Mouse (Mus musculus): ENCODE measurements around the gene Bicdl1. TPM values are rescaled to one million over a fixed set of nuclear protein-coding genes. Genes with fewer than 3 reads are reported as not detected.
"Not testable (repeated sequence)": the region's sequence is repeated elsewhere in the genome, so short reads cannot be mapped to it uniquely, and the experiment has no call there.

Bicdl1 gene
- polyA plus RNA-seq (2017; shearing (Covaris generic)) = 10 to 100 TPM; 15.7 to 17.7 TPM

DNA sequence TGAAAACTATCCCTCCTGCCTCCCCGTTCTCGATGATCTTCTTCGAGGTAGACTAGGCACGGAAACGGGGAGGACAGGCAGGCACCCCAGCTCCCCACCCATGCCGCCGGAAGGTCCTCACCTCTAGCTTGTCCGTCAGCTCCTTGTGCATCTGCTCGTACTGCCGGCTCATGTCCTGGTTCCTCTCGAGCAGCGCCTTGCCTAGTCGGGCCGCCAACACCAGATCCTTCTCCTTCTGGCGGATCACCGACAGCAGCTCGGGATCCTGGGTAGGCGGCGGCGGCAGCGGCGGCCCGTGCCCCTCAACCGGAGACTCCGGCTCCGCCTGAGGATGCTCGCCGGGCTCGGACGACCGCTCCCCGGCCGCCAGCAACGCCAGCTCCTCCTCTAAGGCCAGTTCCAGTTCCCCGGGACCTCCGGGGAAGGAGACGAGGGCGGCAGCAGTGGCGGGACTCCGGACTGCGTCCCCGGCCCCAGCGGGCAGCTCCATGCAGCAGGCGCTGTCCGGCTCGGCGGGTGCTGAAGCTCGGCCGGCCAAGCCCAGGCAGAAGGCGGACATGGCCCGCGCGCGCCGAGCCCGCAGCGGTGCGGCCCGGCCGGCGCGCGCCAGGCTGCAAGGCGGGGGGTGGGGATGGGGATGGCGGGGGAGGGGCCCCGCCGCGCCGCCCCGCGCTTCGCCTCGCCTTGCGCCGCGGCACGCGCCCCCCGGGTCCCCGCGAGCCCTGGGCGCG is at the start of gene Bicdl1:
Bicdl1 (minus strand) TSS at position 621 of the 731 bp plus-strand sequence.
- peak; percentile 15 for ATAC-seq

DNA sequence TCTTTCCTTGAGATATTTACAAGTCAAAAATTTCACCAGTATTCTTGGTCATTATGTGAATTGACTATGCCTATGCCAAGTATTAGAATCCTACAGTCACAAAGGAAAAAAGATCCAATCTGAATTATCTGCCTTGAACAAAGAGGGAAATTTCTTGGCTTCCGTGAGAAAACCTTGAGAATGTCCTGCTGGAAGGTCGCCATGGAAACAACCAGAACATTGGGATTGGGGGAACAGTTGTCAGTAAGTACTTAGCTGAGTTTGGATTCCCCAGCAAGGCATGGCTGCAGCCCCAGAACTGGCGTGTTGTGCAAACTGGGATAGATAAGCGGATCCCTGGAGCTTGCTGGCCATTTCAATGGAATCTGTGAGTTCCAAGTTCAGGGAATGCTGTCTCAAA is 45.5 kb upstream of the Bicdl1 start:
- ATAC-seq = no peak

DNA sequence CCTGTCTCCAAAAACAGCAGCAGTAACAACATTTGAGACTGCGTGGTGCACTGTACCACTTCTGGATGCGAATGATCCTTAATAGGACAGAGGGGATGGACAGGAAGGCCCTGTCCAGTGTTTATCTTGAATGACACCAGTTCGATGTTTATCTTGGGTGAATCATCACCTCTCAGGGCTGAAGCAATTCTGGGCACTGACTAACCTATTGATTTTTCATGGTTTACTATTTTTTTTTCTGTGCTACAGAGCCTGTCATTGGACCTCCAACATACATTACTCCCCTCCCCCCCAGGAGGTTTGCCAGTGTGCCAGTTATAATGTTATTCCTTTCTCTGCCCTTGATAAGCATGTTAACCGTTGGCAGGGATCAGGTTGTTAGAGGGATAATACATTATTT is 43.9 kb upstream of the Bicdl1 start:
- ATAC-seq = no peak

DNA sequence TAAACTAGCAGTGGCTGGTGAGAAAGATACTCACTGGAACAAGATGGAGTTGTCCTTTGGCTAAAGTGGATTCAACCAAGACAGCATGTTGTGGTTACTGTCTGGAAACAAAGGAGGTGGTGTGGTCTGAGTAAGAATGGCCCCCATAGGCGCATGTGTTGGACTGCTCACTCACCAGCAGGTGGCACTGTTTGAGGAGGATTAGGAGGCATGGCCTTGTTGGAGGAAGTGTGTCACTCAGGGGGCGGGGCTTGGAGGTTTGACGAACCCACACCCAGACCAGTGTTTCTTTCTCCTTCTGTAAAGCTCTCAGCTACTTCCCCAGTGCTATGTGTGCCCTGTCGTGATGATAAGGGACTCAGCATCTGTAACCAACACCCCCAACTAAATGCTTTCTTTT is 38.6 kb upstream of the Bicdl1 start:
- no peak for ATAC-seq

DNA sequence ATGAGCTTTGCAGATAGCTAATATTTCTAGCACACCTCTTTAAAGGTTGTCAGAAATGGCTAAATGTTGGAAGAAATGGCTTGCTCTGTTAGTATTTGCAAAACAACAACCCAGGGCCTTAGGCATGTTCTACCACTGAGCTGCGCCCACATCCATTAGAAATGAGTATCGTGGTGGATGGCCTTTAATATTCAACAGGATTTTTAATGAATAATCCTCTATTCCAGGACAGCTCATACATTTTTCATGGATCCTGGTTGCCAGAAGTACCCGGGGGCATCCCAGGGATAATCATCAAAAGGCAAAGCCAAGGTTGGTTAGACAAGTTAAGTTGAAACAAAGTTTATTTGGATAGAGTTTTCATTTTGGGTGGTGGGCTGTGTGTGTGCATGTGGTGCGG is 37.7 kb upstream of the Bicdl1 start:
- no peak for ATAC-seq

DNA sequence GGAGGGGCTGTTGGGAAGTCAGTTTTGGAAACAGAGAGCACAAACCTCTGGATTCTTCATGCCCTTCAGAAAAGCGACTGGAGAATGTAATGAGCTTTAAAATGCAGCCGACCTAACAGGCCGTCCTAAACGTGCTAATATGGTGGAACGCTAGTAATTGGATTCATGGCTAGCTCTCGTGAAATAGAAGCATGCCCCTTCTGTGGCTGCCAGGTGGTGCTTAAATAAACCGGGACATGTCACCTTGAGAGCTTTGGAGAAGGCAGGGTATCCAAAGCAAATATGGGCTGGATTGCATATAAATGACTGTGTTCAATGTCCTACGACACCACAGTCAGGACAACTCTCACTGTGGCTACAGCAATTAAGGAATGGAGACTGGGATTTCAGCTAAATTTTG is 35.4 kb upstream of the Bicdl1 start:
- no peak for ATAC-seq

DNA sequence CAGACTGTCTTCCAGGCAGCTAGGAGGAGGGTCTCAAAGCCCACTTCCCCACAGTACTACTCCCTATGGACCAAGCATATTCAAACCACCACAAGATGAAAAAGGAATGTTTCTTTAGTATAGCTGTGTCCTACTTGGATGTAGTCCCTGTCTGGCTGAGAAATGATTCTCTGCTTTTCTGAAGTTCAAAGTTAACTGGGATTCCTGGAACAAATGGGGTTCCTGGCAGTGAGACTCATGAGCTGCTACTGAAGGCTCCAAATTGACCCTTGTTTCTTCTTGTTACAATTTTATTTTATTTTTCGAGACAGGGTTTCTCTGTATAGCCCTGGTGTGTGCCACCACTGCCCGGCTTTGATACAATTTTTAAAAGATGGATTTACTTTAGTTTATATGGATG is 32.6 kb upstream of the Bicdl1 start:
- ATAC-seq = no peak

DNA sequence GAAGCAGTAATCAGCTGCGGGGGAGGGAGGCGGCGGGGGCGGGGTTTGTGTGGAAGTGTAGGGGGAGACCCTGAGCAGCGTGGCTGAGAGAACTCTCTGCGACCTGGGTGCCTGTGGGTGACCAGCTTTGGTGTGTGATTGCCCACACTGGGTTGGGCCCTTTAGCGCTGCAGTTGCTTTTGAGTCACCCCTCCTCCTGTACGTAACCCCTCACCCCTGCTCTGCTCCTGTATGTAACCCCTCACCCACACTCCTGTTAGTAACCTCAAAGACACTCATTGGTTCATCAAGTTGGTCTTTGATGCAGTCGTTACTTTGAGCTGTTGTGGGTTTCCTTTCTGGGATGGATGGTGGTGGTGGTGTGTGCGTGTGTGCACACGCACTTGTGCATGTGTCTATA is 29.5 kb upstream of the Bicdl1 start:
- peak; percentile 51 for ATAC-seq

DNA sequence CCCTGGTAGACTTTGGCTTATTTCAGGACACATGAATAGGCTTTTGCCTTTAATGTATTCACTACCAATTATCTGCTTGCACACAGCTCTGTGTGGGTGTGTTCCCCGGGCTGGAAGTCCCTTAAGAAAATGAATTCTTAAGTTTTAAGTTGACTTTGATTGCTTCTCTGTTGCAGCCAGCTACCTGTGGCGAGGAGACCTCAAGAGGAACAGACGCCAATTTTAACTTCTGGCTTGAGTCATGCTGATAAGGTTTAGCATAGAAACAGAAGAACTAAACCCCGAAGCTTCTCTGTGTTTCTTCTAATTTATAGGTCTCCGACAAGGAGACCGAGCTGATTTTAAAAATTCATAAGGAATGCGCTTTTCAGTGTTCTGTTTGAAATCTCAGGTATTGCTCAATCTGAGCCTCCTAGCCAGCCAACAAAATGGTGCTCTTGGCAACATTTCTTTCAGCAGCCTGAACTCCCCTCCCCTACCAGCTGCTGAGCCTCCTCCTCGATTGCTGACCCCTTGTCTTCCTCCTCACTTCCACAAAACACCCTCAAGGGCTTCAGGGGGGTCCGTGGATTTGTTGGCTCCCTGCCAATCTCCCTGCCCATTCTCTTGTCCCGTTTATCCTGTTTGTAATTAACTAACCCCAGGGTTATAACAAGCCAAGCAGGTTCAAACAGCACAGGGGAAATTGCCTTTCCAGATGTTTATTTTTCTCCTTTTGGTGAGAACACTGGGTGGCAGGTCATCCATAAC is 27.2 kb upstream of the Bicdl1 start:
- ATAC-seq = no peak

DNA sequence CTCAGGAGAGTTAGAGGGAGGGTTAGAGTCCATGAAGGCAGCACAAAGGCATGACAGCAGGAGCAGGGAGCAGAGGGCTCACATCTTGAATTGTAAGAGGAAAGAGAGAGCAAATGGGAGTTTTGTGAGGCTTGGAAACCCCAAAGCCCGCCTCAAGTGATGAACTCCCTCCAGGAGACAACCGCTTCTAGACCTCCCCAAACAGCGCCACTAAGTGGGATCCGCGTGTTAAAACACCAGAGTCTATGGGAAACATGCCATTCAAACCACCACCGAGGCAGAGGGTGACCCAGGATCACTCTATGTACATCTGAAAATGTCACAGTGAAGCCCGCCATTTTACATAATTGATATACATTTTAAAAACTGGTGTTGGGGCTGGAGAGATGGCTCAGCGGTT is 26.1 kb upstream of the Bicdl1 start:
- ATAC-seq = no peak

DNA sequence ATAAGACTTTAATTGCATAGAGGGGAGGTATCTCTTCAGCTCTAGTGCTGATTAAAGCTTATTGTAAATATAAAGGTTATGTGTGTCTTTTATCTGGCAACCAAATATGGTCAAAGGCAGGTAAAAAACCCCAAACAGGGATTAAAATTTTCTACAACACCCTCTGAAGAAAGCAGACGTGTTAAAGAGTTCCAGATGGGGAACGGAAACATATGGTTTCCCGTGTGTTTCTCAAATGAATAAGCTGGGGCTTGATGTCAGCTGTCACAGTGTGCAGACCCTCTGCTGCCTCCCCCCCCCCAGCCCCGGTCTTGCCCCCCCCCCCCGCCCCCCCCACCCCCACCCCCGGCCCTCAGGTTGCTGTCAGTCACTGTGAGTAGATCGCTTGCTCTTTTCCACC is 24.1 kb upstream of the Bicdl1 start:
- ATAC-seq = peak; percentile 27

DNA sequence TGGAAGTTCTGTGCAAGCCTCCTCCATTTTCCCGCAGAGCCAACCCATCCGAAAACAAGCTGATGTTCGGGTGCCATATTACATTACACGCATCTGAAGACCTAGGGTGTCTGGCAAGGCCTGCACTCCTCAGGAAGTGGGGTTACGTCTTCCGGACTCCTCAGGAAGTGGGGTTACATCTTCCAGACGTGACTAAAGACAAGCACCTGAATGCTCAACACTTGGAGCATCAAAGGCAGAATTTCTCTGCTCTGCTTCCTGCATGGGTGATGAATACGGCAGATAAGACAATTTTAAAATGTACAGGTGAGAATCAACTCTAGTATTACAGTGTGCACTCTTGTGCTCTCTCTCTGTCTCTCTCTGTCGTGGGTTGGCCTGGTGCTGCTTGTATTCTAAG is 23.4 kb upstream of the Bicdl1 start:
- ATAC-seq = peak; percentile 98

DNA sequence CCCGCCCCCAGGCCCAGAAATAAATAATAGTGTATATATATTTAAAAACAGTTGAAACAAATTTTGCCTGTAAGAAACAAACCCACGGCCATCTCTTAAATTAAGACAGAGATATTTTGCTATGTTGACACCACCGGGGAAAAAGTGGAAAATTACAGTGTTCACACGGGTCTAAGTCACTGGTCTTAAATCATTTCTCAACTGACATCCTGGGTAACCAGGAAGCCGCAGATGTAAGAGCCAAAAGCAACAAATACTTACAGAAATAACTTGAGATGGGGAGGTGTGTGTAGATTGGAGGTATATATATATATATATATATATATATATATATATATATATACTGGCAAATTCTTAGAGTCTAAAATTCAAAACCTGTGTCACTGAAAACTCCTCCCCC is 21.5 kb upstream of the Bicdl1 start:
- ATAC-seq = no peak

DNA sequence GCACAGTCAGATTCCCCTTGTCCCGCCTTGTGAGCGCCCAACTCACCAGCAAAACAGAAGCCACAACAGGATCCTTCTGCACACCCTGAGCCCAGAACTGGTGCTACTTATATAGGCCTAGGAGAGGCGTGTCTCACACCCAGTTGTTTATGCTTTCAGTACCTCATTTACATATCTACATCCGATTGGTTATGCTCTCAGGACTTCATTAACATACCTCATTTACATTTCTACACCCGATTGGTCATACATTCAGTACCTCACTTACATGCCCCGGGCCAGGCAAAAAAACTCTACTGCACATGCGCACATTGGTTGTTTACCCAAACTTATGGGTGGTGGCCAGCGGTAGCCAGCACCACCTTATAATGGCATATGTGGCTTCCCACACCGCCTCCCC is 20.5 kb upstream of the Bicdl1 start:
- ATAC-seq = not testable (repeated sequence)

DNA sequence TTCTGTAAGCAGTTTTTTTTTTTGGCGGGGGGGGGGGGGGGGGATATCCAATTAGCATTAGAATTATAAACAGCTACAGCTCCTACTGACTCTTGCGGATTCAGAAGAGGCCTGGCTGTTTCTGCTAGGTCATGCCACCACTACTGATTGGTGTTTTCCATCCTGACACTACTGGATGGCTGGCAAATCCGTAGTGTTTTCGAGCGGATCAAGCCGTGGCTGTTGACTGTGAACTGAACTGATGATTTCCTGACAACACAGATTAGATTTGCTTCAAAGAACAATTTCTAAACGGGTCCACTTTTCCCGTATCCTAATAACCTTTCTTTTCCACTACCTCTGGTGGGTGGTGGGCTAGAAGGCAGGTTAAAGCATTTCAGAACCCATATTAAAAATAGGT is 16.9 kb upstream of the Bicdl1 start:
- ATAC-seq = no peak

DNA sequence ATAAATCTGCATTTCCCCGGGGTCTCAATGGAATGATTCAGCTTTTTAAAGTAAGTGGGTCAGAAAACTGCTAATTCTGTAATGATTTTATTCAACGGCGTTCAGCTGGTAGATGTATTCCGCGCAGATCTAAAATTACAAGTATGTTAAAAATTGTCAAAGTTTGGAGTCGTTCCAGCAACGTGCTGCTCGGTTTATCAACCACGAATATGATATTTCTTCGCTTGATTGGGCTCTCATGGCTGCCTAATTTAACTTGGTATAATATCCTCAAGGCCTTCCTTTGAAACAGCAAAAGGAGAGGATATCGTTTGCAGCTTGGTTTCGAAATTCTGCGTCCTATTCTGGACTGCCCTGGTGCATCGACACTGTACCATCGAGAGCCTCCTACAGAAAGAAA is 13.9 kb upstream of the Bicdl1 start:
- no peak for ATAC-seq

DNA sequence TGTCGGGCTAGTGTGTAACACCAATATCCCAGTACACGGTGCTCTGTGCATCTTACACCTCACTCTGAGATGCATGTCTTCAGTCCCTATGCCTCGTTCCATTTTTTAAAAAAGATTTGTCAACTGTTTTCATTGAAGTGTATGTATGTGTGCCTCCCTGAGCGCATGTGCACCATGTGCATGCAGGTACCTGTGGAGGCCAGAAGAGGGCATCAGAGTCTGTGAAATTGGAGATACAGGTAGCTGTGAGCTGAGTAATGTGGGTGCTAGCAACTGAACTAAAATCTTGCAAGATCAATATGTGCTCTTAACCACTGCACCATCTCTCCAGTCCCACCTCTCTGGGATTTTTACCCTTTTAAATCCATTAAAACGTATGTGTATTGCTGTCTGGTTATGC is 6.6 kb upstream of the Bicdl1 start:
- no peak for ATAC-seq

DNA sequence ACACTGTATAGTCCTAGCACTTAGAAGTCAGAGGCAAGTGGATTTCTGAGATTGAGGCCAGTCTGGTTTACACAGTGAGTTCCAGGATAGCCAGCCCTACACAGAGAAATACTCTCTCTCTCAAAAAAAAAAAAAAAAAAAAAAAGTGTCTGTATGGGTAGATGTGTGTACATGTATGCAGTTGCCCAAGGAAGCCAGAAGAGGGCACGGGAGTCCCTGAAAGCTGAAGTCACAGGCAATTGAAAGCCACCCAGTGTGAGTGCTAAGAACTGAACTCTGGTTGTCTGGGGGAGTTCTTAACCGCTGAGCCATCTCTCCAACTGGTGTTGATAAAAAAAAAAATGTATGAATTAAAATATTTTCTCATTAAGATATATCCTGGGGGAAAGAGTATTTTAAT is 3.1 kb upstream of the Bicdl1 start:
- no peak for ATAC-seq

DNA sequence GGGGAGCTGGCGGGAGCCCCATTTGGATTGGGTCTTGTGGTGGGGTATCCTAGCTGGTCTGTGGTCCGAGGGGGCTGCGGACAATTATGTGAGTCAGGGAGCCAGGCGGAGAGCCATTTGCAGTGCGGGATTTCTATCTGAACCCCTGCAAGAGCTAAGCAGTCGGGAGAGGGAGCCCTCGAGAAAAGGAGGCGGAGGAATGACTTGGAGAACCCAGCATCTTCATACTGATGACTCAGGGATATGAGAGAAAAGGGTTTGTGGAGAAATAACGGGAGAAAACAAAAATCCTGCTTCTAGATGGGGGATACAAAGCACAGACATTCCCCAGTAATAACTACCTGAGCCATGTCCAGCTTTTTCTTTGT is 1.4 kb upstream of the Bicdl1 start:
- ATAC-seq = peak; percentile 46

DNA sequence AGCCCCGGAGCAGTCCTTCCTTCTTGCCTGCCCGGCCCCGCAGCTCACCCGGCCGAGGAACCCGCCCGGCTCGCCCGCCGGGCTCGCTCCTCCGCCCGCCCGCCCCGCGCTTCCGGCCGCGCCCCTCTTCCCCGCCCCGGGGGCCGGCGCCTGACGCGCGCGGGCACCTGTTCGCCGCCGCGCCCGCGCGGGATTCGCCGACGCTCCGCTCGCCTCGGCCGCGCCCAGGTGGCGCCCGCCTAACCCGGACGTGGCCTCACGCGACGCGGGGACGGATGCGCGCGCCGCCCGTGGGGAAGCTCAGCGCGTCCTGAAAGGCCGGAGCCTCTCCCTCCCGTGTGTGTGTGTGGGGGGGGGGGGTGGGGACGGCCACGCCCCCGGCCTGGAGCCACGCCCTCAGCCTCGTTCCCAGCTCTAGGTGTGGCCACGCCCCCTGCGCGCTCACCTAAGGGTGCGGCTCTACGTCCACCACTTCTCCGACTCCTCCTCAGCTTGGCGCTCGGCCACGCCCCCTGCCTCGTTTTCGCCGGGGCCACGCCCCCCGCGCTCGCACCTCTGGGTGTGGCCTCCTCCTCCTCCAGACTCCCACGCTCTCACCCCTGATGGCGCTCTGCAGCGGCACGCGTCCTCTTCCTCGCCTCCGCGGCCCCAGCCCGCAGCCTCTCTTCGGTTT is 891 bp upstream of the Bicdl1 start:
- ATAC-seq = peak; percentile 90

DNA sequence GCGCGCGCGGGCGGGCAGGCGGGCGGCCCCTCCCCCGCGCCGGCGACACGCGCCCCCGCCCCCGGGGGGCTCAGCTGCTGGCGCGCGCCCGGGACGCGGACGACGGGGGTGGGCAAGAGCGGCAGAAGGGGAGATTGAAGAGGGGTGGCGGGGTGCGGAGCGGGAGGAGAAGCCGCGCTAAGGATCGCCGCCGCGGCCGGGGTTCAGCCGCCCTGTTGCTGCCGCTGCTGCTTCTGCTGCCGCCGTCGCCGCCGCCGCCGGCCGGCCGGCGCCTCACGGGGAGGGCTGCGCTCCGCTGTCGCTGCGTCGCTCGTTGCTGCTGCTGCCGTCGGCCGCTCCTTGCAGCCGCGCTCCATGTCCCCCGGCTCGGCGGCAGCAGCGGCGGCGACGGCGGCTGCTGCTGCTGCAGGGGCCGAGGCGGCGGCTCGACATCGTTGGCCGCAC is 333 bp upstream of the Bicdl1 start:
- no peak for ATAC-seq

DNA sequence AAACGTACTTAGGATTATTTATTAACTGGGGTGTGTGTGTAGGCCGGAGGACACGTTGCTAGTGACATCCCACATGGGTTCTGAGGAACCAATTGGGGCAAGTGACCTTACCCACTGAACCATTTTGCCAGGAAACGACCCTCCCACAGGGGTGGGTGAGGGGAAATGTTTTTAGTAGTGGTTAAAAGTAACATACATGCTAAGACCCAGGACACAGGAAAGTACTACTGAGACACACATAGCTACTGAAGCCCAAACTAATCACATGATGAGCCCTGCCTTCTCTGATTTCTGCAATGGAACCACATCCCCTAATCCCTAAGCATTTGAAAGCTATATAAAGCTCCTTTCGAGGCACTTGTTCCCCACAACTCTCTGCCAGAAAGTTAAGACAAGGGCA is 1.1 kb downstream of the Bicdl1 start:
- no peak for ATAC-seq

DNA sequence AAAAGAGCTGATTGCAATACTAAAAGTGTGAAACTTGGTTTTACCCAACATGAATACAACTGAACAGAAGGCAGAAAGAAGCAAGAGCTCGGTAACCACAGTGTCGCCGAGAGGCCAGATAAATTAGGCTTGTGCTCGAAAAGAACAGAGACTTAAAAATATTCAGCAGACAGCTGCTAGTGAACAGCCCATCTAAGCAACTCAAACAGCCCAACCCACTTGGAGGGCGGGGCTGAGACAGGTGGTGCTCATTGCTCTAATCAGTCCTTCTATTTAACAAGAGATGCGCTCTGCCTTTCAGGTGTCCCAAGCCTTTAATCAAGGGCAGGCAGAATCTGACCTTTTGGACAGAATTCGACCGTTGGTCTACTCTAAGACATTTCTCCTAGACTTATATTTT is 4.8 kb downstream of the Bicdl1 start:
- no peak for ATAC-seq

DNA sequence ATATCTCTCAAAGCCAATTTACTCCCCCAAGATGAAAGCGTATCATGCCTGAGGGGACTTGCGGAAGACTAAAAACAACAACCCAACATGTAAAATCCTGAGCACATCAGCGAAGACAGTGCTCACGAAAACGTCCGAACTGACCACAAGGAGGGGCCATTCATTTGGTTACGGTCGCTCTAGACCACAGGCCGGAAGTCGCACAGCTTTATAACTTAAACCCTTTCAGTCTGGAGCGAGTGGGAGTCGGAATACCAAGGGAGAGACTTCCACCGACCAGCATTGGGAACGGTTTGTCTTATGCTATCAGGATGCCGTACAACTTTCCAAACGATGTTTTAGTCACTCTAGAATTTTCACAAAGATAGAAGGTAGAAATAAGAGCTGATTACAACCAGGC is 5.4 kb downstream of the Bicdl1 start:
- ATAC-seq = no peak
